Mouse (Mus musculus) kidney, postnatal 10 days (tissue): ENCODE measurements around the gene Ccdc60.
"Not testable (repeated sequence)": the region's sequence is repeated elsewhere in the genome, so short reads cannot be mapped to it uniquely, and the experiment has no call there.

Experiments used
- DNase-seq: peaks from one replicate; pipeline ENCODE4 v3.0.0; 2021; ENCODE audit warnings: mixed read lengths

The Ccdc60 gene

DNA sequence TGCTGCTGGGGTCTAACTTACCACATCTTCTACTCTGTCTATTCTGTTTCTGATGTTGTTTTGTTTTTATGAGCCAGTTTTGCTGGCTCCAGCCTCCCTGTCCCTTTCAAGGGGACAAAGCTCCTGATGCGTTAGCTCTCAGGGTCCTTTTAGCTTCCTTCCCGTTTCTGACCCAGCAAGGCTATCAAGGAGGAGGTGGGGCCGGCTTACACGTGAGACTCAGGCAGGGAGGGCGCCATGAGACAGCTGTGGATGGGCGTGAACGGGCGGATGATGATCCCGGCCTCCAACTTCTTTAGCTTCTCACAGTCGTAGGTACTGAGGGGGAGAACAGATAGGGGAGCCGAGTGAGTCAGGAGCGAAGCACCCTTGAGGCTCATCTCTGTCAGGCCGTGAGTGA is 108.2 kb downstream of the Ccdc60 start:
- no peak for DNase-seq

DNA sequence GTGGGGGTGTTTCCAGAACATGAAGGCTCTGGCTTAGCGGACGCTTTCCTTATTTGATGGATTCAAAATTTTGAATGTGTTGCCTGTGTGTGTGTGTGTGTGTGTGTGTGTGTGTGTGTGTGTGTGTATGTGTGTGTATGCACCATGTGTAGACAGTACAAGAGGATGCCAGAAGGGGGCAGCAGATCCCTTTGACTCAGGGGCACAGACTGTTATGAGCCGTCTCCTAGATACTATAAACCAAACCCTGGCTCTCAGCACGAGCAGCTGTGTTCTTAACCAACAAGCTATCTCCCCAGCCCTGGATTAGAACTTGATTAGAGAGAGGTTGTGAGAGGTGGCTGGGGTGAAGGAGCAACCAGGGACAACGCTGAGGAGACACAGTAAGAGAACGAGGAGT is 117.1 kb downstream of the Ccdc60 start:
- no peak for DNase-seq

DNA sequence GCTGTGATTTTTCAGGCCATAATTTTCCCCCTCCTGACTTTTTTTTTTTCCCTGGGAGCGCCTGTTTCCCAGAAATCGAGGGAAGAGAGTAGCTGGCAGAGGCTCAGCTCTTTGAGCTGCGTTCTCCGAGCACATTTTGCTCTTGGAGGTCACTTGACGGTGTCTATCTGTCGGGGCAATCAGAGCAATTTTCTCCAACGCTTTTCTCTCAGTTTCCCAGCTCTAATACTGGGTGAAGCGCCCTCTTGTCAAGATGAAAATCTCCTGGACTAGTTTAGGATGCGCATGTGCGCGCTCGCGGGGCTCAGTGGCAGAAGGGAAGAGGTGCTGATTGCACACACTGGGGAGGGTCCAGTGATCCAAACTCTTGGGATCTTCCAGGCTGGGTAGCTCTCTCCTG is 121.8 kb downstream of the Ccdc60 start:
- no peak for DNase-seq

DNA sequence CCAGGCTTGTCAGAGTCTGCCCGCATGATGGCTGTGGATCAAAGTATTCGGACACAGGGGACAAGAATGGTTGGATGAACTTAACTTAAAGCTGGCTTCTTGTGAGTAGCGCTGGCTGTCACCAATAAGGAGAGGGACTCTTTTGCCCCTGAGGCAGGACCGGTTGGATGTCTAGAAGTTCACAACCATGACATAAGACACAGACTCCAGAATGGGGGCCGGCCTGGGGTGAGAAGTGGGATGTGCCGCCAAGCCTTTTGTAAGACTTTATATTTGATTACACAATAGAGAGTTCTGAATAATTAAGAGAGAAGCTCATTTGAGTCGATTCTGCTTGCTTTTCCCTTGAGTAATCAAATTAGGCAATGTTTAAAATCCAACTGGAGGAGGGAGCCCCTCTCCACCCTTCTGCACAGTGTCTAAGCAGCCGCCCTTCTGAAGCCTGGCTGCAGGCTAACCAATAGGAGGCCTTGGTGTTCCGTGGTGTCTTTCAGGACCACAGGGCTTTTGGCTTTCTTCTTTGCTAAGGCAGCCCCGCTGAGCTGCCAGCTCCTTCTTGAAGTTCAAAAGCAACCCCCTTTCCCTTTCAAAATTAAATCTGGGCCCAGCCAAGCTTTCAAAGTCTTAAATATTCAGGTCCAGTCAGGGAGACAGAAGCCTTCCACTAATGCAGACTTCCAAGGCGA is 123.4 kb downstream of the Ccdc60 start:
- DNase-seq: no peak

DNA sequence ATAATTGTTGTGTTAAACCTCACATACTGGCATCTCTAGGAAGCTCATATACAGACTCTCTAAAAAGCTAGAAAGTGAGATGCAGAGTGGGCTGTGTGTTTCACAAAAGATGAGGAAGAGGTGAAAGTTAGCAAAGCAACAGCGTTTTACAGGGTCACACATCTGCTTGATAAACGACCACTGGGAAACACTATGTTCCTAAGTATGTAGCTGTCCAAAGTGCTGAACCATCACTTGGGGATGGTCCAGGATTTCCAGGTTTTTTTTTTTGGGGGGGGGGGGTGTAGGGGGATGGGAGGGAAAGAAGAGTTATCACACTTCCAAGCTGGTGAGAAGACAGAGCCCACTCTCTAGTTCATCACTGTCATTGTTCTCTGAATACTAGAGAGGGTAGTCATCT is 134.0 kb downstream of the Ccdc60 start:
- DNase-seq: no peak

DNA sequence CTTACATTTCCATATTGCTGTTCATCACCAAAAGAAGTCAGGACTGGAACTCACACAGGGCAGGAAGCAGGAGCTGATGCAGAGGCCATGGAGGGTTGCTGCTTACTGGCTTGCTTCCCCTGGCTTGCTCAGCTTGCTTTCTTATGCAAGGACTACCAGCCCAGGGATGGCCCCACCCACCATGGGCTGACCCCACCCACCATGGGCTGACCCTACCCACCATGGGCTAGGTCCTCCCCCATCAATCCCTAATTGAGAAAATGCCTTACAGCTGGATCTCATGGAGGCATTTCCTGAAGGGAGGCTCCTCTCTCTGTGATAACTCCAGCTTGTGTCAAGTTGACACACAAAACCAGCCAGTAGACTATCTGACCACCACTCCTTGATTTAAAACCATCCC is 142.3 kb downstream of the Ccdc60 start:
- DNase-seq: not testable (repeated sequence)

DNA sequence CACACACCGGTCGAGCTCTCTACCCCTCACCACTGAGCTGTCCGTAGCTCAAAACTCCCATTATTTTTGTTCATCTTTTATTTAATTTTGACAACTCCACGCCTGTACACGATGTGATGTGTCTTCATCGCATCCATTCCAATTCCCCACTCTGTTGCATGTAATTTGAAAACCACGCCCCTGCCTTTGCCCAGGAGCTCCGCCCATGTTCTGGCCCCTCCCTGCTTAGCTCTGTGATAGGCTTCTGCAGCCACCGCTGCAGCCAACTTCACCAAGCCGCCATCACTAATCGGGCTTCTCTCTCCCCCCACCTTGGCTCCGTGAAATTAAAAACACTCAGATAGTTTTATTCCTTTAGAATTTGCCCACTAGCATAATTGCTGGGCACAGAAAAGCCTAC is 144.1 kb downstream of the Ccdc60 start:
- no peak for DNase-seq

DNA sequence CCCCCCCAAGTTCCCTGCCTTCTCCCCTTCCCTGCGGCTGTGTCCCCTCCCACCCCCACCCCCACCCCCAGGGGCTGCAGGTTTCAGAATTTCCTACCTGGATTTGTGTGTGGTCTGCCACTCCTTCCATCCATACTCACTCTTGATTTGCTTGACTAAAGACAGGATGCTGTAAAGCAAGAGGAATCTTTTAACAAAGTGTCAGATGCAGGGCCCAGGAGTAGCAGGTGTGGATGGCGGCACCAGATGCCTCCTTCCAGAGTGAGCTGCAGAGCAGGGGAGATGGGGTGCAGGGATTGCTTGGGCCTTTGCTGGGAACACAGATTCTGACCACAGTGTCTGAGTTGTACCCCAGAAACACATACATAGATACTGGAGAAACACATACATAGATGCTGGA is 148.1 kb downstream of the Ccdc60 start:
- no peak for DNase-seq

DNA sequence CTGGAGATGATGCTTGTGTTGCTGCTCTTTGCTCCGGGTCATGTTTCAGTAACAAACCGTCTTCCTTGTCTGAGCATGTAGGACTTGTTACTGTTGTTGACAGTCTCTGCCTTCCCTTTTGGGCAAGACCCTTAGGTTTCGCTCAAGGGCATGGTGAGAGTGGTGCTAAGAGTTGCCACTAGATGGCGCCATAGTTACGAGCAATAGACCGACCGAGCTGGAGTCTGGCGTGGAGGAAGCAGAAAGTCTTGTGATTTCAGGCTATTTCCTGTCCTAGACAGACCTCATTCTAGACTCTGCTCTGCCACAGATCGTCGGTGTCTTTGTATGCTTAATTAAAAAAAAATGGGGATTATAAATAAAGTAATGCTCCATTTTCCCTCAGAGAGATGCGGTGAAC is 165.4 kb downstream of the Ccdc60 start:
- DNase-seq: peak; percentile 86

DNA sequence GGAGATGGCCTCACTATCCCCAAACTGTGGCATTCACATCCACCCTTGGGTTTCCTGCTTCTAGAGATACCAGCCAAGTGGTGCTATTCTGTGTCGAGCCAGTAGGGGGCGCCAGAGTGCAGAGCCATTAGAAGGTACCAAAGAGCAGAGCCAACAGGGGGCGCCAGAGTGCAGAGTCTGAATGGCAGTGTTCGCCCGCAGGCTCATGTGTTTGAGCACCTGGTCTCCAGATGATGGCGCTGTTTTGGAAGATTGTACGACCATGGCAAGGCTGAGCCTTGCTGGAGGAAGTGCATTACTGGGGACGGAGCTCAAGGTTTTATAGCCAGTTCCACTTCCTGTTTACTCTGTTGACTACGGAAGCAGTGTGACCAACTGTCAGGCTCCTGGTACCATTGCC is 172.2 kb downstream of the Ccdc60 start:
- DNase-seq: peak; percentile 50

DNA sequence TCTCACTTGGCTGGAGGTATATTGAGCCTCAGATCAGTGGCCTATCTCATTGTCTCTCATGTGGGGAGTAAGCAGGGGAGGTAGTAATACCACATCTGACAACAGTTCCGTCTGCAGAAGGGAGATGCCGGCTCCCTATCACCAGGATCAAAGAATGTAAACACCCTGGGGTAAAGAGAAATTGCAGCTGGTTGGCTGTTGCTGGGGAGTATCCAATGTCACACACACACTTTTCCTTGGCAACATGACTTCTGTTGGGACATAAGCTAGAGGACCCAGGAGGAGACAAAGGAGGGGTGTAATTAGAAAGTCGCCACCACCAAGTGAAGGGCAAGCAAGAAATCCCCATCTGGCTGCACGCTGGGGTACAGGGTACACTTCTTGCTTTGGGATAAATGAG is 172.7 kb downstream of the Ccdc60 start:
- DNase-seq: no peak

DNA sequence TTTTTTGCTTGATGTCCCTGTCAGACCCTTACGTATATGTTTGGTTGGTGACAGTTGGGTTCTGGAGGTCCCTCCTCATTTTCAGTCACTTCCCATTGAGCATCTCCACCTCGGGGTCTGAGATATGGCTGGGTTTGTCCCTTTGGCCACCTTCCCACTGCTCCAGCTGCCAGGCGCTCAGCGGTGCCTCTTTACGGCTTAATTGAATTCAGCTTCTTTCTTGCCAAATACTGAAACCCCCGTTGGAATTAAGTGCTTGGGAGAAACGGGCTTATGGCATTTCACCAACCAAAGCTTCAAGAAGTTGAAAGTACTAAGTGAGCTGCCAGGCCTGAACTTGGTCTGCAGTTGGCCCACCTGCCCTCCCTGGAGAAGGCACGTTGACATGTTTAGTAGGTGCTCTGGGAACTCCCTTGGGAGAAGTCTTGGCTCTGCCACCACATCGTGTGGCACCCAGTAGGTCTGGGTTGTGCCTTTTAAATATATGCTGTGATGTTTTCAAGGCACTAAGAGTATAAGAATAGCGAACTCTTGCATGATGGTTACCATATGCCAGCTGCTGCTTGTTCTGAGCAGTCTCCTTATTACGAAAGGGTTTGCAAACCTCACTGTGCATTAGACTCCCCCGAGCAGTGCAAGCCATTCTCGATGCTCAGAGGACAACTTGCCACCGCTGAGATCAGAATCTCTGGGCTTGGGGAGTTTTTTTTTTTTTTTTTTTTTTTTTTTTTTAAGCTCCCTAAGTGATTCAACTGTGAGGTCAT is 173.5 kb downstream of the Ccdc60 start:
- no peak for DNase-seq

DNA sequence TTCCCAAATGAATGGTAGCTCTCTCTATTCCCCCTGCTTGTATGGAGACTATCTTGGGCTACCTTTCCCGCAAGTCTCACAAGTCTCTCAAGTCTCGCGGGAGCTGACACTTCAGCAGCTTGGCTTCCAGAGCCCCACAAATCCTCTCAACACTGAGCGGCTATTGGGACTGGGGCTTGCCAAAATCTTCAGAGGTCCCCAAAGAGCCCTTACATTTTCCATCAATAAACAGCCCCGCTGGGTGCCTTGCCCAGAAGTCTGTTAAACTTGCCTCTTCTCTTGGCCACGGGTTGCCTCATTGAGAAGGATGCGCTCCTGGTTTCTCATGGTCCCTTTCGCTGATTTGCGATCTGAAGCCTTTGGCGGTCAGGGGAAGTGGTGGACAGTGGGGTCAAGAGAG is 180.1 kb downstream of the Ccdc60 start:
- DNase-seq: no peak

DNA sequence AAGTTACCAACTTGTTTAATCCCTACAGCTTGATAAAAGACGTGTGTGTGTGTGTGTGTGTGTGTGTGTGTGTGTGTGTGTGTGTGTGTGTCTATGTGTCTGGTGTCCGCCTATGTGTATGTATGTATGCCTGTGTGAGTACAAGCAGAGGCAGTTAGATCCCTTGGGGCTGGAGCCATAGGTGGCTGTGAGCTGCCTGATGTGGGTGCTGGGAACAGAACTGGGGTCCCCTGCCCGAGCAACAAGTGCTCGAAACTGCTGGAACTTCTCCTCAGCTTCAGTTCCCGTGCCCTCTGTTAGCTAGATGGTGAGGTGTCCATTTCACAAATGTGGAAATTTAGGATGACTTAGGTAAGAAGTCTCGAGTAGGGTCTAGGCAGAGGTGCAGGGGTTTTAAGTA is 204.6 kb downstream of the Ccdc60 start:
- DNase-seq: no peak

DNA sequence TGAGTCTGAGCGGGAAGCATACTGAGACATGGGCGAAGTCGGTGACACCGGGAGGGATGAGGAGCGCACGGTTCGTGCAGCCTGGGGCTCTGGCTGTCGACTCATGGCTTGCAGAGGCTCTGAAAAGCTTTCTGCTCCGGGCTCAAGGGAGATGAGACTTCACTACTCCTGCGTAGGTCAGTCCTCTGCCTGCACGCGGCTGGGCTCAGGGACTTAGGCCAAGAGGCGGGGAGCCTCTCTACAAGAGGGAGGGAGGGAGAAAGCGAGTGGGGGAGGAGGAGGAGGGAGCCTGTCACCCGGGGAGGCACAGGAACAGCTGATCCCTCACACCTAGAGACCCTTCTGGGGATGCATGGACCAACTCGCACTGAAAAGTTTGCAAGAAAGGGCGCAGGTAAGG is 205.7 kb downstream of the Ccdc60 start, which contains the start of gene Tmem233:
Gene Tmem233, minus strand, starts transcription at position 164 of the 400 bp plus-strand sequence.
- DNase-seq: peak; percentile 17

DNA sequence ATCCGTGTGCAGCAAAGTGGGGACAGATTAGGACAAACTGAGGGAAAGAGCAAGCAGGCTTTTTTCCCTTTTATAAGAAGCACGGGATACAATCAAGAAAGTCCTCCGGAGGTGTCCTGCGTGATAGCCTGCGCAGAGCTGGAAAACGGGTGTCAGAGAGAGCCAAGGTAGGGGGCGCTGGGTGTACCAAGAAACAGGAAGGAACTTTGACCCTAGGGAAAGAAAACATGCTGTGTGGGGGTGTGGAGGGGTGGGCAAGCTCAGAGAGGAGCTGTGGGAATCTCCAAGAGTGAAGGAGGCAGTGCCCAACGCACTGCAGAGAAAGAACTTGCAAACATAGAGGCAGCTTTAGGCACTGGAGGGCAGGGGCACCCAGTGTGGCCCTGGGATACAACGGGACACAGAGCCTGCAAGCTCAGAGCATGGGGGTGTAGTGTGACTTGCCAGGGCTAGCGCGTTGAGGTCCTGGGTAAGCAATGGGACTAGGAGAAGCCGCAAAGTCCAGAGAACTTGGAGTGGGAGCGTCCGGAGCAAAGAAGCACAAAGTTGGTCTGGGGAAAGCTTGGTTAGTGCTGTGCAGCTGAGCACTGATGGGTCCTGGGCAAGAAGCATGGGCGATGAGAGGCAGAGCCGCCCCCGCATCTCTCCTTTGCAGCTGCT is 206.4 kb downstream of the Ccdc60 start:
- DNase-seq: no peak

DNA sequence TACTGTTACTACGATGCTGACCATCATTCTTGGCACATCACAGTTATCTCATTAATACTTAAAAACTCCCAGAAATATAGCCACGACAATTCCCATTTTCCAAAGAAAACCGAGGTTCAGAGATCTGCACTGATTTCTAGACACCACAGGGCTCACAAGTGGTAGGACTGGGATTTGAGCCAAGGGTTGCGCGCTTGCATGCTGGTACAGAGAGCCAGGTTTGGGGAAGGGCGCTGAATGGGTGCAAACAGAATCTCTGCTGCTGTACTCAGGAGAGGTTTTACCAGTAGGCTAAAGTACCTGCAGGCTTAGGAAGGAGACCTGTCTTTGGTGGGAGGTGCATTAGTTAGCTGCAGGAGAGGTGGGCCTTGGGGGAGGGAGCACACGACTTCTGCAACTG is 207.2 kb downstream of the Ccdc60 start:
- DNase-seq: no peak

DNA sequence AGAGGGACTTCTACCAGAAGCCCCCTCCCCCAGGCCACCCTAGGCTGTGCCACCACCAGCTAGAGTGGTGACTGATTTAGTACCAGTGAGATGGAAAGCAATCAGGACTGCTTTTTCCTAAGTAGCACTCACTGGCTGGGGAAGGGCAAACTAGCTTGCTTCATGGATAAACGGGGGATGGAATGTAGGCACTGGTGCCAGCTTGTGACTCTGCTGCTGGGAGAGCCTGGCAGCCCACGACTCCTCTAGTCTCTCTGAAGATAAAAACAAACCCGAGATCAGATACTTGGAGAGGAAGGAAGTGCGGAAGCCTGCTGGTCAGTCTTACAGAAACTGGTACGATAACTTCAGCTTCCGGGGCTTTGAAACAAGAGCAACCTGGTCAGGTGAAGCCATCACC is 208.0 kb downstream of the Ccdc60 start:
- DNase-seq: no peak
